Mouse (Mus musculus): ENCODE data around the gene Ap1m2. TPM values are rescaled to one million over a fixed set of nuclear protein-coding genes. Genes with fewer than 3 reads are reported as not detected.

Ap1m2 gene
- polyA plus RNA-seq, 1 experiment: 1.8 TPM

- no peaks in the 10 kb centered on the region; the same call in 1 of the 2 replicates for H3K27me3 ChIP-seq (ENCODE audit: control insufficient read depth, insufficient read depth, low read length)
- TF ChIP-seq POLR2A (IDR thresholded peaks at IDR 0.05; ENCODE audit: borderline replicate concordance, insufficient read depth, low read length): no peak
- TF ChIP-seq CTCF (IDR thresholded peaks at IDR 0.05; ENCODE audit: borderline replicate concordance, insufficient read depth, low read depth, low read length): no peak
Measured at GRCm38 (mm10) chr9:21246342-21246741, 65.8 kb downstream of the Ap1m2 start.

GRCm38 (mm10) chr9:21245113-21245487 lies 67.0 kb downstream of the Ap1m2 start:
- Histone ChIP-seq H3K27me3 (ENCODE audit: control insufficient read depth, insufficient read depth, low read length) (no peaks in the 10 kb centered on the region; the same call in 1 of the 2 replicates), H3K4me1 (ENCODE audit: control insufficient read depth, insufficient read depth, low read length) (peaks cover 11% of the 10 kb centered on the region; the same call in 1 of the 2 replicates), H3K27ac (ENCODE audit: insufficient read depth, low read length) (peak overlapping the region; percentile 95), H3K4me3 (replicated peaks; ENCODE audit: insufficient read depth, low read depth, low read length) (peak overlapping the region; percentile 76)
- TF ChIP-seq POLR2A (IDR thresholded peaks at IDR 0.05; ENCODE audit: borderline replicate concordance, insufficient read depth, low read length): no peak
- TF ChIP-seq CTCF (IDR thresholded peaks at IDR 0.05; ENCODE audit: borderline replicate concordance, insufficient read depth, low read depth, low read length): no peak
- DNase-seq: no peak
- WGBS: 1% methylated on average over 16 of the region's 16 CpGs

More at GRCm38 (mm10) chr9:21246342-21246741, 65.8 kb downstream of the Ap1m2 start:
- H3K4me1 ChIP-seq (ENCODE audit: control insufficient read depth, insufficient read depth, low read length): peaks cover 11% of the 10 kb centered on the region; the same call in 1 of the 2 replicates
- DNase-seq: no peak
- H3K27ac ChIP-seq (ENCODE audit: insufficient read depth, low read length): no peak overlapping the region
- WGBS: 87% methylated on average over 1 of the region's 1 CpGs
- no peak overlapping the region for H3K4me3 ChIP-seq (replicated peaks; ENCODE audit: insufficient read depth, low read depth, low read length)

GRCm38 (mm10) chr9:21244428-21245112 lies 67.6 kb downstream of the Ap1m2 start:
- Histone ChIP-seq H3K27ac (ENCODE audit: insufficient read depth, low read length) (peak overlapping the region; percentile 95), H3K27me3 (ENCODE audit: control insufficient read depth, insufficient read depth, low read length) (no peaks in the 10 kb centered on the region; the same call in 1 of the 2 replicates), H3K4me3 (replicated peaks; ENCODE audit: insufficient read depth, low read depth, low read length) (peak overlapping the region; percentile 76), H3K4me1 (ENCODE audit: control insufficient read depth, insufficient read depth, low read length) (peaks cover 11% of the 10 kb centered on the region; the same call in 1 of the 2 replicates)
- under 1% methylated on average over 72 of the region's 72 CpGs for WGBS
- DNase-seq: peak; percentile 80 to 86
- TF ChIP-seq CTCF (IDR thresholded peaks at IDR 0.05; ENCODE audit: borderline replicate concordance, insufficient read depth, low read depth, low read length): 0 out of 2 replicates have a peak, but pooled peaks have one; percentile 6
- TF ChIP-seq POLR2A (IDR thresholded peaks at IDR 0.05; ENCODE audit: borderline replicate concordance, insufficient read depth, low read length): peak; percentile 25; the same call in 1 of the 2 replicates

Other genes with a start within 250 kb of the Ap1m2 start
- gene Zglp1, start 245.2 kb downstream of the Ap1m2 start, polyA plus RNA-seq (2012; rRNA removed): 1.0 TPM in 1 of 2 replicates, not detected in the other
- 1.8 and 2.2 TPM in 2 replicates for gene Gm49373, start 239.2 kb downstream of the Ap1m2 start, polyA plus RNA-seq (2012; rRNA removed)
- 78.0 and 83.9 TPM in 2 replicates for gene Fdx1l, start 238.7 kb downstream of the Ap1m2 start, polyA plus RNA-seq (2012; rRNA removed)
- 2.6 and 4.1 TPM in 2 replicates for gene Gm38431, start 220.3 kb downstream of the Ap1m2 start, polyA plus RNA-seq (2012; rRNA removed)
- gene Raver1, start 220.3 kb downstream of the Ap1m2 start, polyA plus RNA-seq (2012; rRNA removed): 29.9 and 31.4 TPM in 2 replicates
- 17.2 and 17.9 TPM in 2 replicates for gene Tyk2, start 181.1 kb downstream of the Ap1m2 start, polyA plus RNA-seq (2012; rRNA removed)
- gene Cdc37, start 162.4 kb downstream of the Ap1m2 start, polyA plus RNA-seq (2012; rRNA removed): 189 and 202 TPM in 2 replicates
- gene Pde4a, start 146.6 kb downstream of the Ap1m2 start, polyA plus RNA-seq (2012; rRNA removed): 51.2 and 57.4 TPM in 2 replicates
- 60.5 and 63.1 TPM in 2 replicates for gene Keap1, start 73.0 kb downstream of the Ap1m2 start, polyA plus RNA-seq (2012; rRNA removed)
- 40.8 and 44.6 TPM in 2 replicates for gene S1pr5, start 63.9 kb downstream of the Ap1m2 start, polyA plus RNA-seq (2012; rRNA removed)
- gene Atg4d, start 47.0 kb downstream of the Ap1m2 start, polyA plus RNA-seq (2012; rRNA removed): 70.9 and 72.4 TPM in 2 replicates
- gene Kri1, start 24.4 kb downstream of the Ap1m2 start, polyA plus RNA-seq (2012; rRNA removed): 46.8 and 48.2 TPM in 2 replicates
- gene Cdkn2d, start 20.9 kb downstream of the Ap1m2 start, polyA plus RNA-seq (2012; rRNA removed): 76.6 and 88.6 TPM in 2 replicates
- gene Slc44a2, start 8.4 kb upstream of the Ap1m2 start, polyA plus RNA-seq (2012; rRNA removed): 67.7 and 70.3 TPM in 2 replicates
- gene Ilf3, start 55.5 kb upstream of the Ap1m2 start, polyA plus RNA-seq (2012; rRNA removed): 81.0 and 81.1 TPM in 2 replicates
- 37.5 and 39.5 TPM in 2 replicates for gene Qtrt1, start 99.5 kb upstream of the Ap1m2 start, polyA plus RNA-seq (2012; rRNA removed)
- gene Dnm2, start 112.6 kb upstream of the Ap1m2 start, polyA plus RNA-seq (2012; rRNA removed): 66.9 and 68.6 TPM in 2 replicates
- gene Tmed1, start 197.9 kb upstream of the Ap1m2 start, polyA plus RNA-seq (2012; rRNA removed): 25.9 and 26.4 TPM in 2 replicates
- gene AB124611, start 213.8 kb upstream of the Ap1m2 start, polyA plus RNA-seq (2012; rRNA removed): 0.28 and 0.29 TPM in 2 replicates
- 51.0 and 57.1 TPM in 2 replicates for gene Carm1, start 234.6 kb upstream of the Ap1m2 start, polyA plus RNA-seq (2012; rRNA removed)

Data from cerebellum, adult 2 months (tissue).